Mouse (Mus musculus) embryo, embryonic 11 days (tissue): Measurements from ENCODE around the gene Osbp2.
A peak's percentile ranks its signal among the peaks of the same experiment; 100 is the strongest.

ENCODE experiments used
- DNase-seq: peaks from one replicate; pipeline ENCODE4 v3.0.0-alpha.2; 2015

Gene Osbp2

GRCm38 (mm10) chr11:3860361-3860760 is 3.3 kb downstream of the Osbp2 start:
- DNase-seq, result no peak

- DNase-seq, result no peak
Measured at GRCm38 (mm10) chr11:3859778-3860177, 3.9 kb downstream of the Osbp2 start.

- no peak for DNase-seq
Measured at GRCm38 (mm10) chr11:3857902-3858301, 5.8 kb downstream of the Osbp2 start.

- DNase-seq, result no peak
Measured at GRCm38 (mm10) chr11:3855846-3856245, 7.9 kb downstream of the Osbp2 start.

GRCm38 (mm10) chr11:3854156-3854555 is 9.5 kb downstream of the Osbp2 start:
- no peak for DNase-seq

GRCm38 (mm10) chr11:3853481-3854034 is 10.1 kb downstream of the Osbp2 start:
- DNase-seq, result no peak

GRCm38 (mm10) chr11:3853031-3853430 is 10.7 kb downstream of the Osbp2 start:
- DNase-seq, result no peak

GRCm38 (mm10) chr11:3851872-3852271 is 11.8 kb downstream of the Osbp2 start:
- no peak for DNase-seq

GRCm38 (mm10) chr11:3850746-3851277 is 12.9 kb downstream of the Osbp2 start:
- DNase-seq, result no peak

- no peak for DNase-seq
Measured at GRCm38 (mm10) chr11:3850315-3850614, 13.4 kb downstream of the Osbp2 start.

GRCm38 (mm10) chr11:3849469-3850314 is 14.0 kb downstream of the Osbp2 start:
- DNase-seq, result no peak

- no peak for DNase-seq
Measured at GRCm38 (mm10) chr11:3846351-3846750, 17.4 kb downstream of the Osbp2 start.

- no peak for DNase-seq
Measured at GRCm38 (mm10) chr11:3843943-3844734, 19.6 kb downstream of the Osbp2 start.

- no peak for DNase-seq
Measured at GRCm38 (mm10) chr11:3835271-3835670, 28.4 kb downstream of the Osbp2 start.

- DNase-seq, result peak; percentile 56
Measured at GRCm38 (mm10) chr11:3834421-3835098, 29.1 kb downstream of the Osbp2 start.

GRCm38 (mm10) chr11:3833544-3834420 is 29.9 kb downstream of the Osbp2 start:
- no peak for DNase-seq

- DNase-seq, result peak; percentile 31
Measured at GRCm38 (mm10) chr11:3832193-3832901, 31.4 kb downstream of the Osbp2 start.

- no peak for DNase-seq
Measured at GRCm38 (mm10) chr11:3829736-3830135, 34.0 kb downstream of the Osbp2 start.

- DNase-seq, result no peak
Measured at GRCm38 (mm10) chr11:3824138-3824537, 39.6 kb downstream of the Osbp2 start.

GRCm38 (mm10) chr11:3823378-3823777 is 40.3 kb downstream of the Osbp2 start:
- DNase-seq, result no peak
